Mouse (Mus musculus): Measurements from ENCODE around the gene Asb15.
A peak's percentile ranks its signal among the peaks of the same experiment; 100 is the strongest.

Asb15 gene

DNA sequence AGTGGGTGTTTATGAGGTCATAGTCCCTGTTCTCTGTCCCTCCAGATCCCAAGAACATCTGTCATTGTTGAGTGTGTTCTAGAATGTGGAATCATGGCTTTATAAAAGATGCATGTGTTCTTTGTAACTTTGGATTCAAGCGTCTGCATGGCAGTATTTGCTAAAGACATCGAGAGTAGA is at the start of gene Asb15:
Gene Asb15 (plus strand): TSS at position 81 of the 180 bp plus-strand sequence.
- no peak for DNase-seq (ENCODE audit: low read depth, low spot score)

DNA sequence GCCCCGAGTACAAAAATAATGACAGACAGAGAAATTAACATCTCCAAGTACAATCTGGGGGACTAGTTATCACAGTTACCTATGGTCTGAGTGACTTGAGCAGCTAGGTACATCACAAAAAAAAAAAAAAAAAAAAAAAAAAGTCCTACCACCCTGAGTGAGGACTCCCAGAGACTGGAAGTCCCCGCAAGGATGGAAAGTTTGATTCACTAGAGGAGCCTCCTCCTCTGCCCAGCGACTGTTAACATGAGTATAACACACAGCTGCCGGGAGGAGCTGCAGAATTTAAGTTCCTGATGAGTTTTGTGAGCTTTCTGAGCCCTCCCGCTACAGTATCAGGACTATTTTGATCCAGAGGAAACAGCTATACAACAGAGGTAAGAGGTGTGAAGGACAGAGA is 41.4 kb upstream of the Asb15 start:
- DNase-seq (ENCODE audit: low read depth, low spot score), result no peak

DNA sequence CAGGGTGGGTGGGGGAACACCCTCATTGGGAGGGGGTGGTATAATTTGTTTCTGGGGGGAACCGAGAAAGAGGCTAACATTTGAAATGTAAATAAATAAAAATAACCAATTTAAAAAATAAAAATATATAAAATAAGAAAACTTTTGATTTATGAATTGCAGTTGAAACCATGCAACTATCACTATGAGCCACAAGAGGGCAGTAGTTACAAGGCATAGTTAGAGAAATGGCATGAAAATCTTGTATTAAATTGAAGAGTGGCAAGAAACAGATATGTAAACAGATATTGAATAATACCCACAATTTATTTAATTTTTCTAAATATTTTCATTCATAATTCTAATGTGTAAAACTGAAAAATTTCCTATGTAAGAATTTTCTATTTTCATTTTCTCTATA is 37.6 kb upstream of the Asb15 start:
- DNase-seq (ENCODE audit: low read depth, low spot score), result no peak

DNA sequence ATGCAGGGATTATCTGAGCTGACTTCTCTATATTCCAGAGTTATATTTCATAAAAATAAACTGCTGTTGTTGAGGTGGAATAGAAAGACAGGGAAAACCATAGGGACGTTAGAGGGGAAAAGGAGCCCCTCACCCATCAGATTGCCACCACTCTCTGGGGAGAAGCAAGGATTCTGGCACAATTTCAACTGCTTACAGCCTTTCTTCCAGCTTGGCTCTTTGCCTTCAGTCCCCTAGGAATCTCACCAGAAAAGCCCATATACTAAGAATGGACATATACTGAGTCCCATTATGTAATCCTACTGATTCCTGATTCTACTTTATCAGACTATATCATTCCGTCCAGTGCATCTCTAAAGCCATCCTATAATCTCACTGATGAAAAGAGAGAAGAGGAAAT is 23.8 kb upstream of the Asb15 start:
- DNase-seq (ENCODE audit: low read depth, low spot score), result no peak

DNA sequence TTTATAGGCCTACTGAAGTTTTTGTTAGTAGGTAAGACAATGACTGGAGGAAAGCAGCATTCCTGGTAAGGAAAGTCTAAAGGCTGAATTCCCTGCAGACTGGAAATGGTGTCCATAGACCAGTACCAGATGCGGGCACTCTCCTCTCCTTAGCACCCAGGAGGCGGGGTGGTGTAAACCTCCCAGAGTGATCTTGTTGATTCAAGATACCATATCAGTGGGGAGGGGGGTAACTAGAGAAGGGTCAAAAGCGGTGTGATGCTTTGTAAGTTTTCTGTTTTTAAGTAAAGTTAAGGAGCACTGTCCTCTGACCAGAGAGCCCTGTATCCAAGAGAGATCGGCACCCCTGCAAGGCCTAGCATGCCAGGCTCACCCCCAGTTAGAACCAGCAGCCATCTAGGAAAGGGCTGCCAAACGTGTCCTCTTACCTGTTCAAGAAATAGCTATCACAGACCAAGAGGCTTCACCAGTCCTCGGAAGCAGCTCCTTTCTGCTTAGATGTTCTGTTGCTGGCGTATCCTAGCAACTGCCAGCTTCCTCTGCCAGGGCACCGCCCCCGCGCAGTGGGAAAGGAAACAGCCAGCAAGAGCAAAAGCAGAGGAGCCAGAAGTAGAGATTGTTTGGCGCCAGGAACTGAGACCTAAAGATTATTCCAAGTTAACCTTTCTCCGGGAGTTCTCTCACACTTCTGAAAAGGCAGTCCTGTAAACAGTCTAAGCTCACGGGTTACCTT is 13.2 kb upstream of the Asb15 start, which contains the start of gene Iqub:
Gene Iqub (minus strand): TSS at position 516 of the 733 bp plus-strand sequence.
- peak; percentile 41 for DNase-seq (ENCODE audit: low read depth, low spot score)

DNA sequence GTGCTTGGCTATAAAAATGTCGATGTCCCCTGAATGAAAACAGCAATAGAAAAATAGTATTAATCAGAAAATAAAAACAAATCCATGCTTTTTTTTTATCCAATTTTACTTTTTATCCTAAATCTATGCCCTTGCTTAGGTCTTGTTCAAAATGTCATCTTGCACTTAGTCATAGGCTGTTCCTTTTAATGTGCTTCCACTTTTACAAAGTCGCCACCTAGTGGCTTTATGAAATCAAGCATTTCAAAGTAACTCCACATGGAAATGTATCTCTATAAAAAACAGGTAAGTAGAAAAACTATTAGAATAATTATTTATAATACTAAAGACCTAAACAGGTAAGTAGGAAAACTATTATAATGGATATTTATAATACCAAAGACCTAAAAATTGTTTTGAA is 11.7 kb upstream of the Asb15 start:
- DNase-seq (ENCODE audit: low read depth, low spot score), result peak; percentile 33

DNA sequence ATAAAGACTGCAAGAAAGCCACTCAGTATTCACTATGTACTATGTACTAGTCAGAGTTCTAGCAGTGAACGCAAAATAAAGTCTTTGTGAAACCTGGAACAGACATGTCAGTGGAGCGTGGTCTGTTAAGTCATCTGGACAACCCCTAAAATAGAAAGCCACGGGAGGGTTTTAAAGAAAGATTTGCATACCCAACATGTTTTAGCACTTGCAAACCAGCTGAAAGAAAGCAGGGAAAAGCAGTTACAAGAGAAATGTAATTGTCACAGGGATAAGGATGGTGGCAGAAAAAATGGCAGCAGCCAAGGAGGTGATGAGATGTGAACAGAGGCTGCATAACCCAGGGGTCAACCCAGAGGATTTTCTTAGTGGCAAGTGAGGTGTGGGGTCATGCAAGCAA is 2.2 kb upstream of the Asb15 start:
- DNase-seq (ENCODE audit: low read depth, low spot score), result no peak

DNA sequence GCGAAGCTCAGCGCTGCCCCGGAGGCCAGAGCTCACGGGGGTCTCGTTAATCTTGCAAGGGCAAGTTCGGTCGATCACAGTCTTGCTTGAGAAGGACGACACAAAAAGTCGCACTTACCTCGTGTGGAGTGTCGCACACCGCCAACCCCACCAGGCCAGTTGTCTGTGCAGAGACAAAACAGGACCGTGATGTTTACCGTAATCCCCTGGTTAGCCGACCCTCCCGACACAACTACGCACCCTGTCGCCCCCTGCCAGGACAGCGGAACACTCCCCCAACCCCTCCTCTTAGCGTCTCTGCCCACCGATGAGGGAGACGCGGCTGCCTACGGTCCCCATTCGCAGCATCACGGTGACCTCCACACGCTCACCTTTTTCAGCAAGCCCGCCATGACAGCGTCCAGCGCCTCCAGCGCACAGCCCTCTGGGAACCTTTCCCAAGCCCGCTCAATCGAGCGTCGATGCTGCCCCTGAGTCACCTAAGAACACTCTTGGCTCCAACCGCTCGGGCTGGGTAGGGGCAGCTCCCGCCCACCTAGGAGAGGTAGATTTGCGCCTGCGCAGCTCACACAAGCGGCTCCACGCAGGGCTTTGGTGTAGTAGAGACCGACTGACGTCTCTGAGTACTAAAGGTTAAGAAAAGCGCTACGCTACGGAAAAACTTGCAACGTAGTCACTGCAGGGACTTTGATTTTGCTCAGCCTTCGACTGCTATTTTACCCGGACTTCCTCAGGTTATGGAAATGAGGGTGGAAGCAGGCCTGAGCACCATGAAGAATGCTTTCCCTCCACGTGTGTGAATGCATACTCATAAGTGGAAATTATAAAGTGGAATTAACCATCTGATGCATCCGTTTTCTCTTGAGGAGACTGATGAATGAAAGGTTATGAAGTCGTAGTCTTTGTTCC is 535 bp upstream of the Asb15 start, which contains the start of gene Ndufa5:
Gene Ndufa5 (minus strand): TSS at position 859 of the 909 bp plus-strand sequence.
- DNase-seq (ENCODE audit: low read depth, low spot score), result peak; percentile 99

DNA sequence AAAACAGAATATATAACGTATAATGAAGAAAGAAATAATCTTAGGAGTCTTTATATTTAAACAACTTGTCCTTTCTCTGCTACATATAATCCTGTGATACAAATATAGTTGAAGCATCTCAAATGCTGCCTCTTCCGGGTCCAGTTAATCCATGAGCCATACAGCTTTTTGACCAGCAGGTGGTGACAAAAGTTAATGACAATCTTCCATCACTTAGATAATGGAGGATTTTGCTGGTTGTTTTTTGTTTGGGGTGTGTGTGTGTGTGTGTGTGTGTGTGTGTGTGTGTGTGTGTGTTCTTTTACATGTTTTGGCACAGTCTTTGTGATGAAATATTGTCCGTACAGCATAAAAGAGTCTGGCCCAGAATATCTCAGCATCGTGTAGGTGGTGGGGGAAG is 2.2 kb downstream of the Asb15 start:
- DNase-seq (ENCODE audit: low read depth, low spot score), result peak; percentile 64

DNA sequence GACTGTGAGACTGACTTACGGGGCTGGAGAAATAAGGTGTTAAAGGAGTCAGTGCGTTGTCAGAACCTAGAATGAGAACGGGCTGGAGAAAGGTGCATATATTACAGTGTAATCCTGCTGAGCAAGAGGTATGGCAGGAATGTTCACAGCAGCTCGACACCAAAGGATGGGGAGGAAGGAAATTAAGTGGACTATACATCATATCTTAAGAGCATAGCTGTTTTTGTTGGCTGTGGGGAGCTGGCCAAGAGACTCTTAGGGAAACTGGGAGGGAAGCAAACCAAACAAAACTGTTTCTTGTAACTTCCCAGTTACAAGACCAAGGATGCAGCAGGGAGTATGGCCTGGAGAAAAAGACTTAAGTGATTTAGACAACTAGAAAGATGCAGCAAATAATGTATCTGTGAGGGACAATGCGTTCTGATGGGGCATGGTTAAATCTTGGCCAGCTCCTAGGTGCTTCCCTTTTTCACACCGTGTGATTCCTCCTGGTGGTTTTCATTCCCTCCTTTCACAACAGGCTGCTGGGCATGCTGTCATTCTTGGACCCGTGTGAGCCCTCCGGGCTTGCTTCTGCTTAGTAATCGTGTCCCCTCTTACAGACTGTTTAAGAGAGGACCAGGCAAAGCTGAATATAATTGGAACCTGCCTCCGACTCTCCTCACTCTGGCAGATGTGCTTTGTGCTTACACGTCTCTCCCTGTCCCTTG is 2.9 kb downstream of the Asb15 start:
- DNase-seq (ENCODE audit: low read depth, low spot score), result no peak

DNA sequence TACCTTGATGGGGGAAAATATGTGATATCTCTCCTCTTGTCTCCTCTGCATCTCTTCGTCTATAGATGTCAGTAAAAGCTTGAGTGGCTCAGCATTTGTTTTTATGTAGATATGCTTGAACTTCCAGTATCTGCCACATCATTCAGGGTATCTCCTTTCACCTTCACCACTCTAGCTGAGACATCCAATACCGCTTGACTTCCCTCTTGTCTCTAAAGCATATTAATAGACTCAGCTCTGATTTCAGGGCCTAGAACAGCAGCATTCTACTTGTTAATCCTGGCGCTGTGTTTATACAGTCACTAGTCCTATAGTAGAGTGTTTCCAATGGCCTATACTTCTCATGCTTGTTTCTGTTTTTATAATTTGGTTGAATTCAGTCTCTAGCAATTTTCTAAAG is 4.9 kb downstream of the Asb15 start:
- DNase-seq (ENCODE audit: low read depth, low spot score), result no peak

DNA sequence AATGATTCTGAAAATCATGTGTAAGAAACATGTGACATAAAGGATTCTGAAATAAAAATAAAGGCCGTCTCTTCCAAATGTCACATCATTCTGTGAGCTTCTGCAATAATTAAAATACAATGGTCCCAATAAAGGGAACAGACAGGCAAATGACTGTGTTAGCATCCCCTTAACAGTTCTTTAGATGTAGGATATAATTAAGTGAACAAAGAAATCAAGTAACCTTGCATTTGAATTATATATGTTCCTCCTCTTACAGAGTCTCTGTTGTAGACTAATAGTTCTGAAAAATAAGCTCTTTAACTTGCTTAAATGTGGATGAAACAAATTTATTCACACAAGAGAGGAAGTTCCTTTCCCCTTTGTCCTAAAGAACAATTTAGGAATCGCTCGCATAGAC is 10.5 kb downstream of the Asb15 start:
- no peak for DNase-seq (ENCODE audit: low read depth, low spot score)

DNA sequence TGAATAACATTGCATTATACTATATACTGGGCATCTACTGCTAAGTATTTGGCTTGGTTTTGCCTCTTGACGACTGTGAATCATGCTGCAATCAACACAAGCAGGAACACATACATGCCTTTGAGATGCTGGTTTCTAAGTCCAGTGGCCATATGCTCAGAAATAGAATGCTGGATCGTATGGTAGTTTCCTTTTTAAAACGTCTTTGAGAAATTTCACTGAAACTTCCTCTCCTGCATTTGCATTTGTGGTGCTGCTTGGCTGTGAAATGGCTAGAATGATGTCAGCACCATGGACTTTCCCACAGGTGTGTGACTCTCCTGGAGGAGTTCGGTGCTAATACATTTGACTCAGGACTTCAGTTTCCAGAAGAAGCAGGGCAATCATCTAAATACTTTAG is 12.2 kb downstream of the Asb15 start:
- no peak for DNase-seq (ENCODE audit: low read depth, low spot score)

DNA sequence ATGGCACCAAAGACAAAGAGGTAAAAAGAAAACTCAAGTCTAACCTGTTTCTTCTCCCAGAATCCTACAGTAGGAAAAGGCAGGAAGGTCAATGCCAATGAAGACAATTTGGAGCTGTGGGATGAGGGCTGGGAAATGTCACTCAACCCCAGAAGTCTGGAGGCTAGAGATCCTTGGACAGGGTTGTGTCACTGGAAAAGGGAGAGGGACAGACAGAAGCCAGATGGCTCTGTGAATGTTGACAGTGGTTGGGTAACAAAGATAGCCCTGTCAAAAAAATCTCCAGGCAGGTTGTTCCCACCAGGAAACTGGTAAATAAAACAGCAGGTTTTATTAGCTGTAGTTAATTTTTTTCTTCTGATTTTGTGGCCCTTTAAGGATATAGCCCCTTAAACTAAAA is 14.4 kb downstream of the Asb15 start:
- no peak for DNase-seq (ENCODE audit: low read depth, low spot score)

DNA sequence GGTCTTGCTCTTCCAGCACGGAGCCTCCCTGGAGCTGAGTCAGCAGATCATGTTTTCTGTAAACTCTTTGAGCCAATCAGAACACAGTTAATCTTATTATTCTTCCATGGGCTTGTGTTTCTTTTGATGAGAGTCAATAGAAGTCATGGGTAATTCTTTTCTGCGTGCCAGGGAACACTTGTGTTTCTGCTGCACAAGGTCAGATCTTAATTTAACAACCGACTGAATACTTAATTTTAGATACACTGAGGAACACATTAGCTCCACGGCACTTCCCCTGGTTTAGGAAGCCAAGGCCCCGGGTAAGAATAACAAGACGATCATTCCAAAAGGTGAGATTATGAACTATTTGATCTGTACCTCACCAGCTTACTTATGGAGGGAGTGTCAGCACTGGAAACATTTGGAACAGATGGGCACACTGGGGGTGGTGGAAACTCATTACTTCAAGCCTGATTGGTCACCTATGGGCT is 15.2 kb downstream of the Asb15 start:
- no peak for DNase-seq (ENCODE audit: low read depth, low spot score)

DNA sequence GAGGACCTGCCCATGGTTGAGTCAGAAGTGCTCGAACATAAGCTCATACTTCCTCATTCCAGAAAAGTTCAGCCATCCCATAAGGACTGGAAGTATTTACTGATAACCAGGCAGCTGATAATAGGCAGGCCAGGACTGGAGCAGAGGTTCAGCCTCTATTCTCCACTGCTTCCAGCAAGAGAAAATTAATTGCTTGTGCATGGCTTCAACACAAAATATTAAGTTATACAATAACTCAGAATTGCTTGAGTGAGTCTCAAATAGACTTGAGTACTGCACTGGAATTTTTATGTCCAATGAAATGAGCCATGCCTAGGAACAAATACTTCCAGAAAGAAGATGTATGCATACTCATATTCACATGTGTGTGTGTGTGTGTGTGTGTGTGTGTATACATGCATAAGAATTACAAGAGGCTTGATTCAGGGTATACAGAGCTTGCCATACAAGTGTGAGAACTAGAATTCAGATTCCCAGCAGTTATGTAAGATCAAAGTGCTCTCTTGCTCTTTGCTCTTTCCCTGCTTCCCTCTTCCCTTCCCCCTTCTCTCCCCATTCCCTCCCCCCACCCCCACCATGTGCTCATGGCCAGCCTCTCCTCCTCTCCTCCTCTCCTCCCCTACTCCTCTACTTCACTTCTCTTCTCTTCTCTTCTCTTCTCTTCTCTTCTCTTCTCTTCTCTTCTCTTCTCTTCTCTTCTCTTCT is 18.9 kb downstream of the Asb15 start:
- DNase-seq (ENCODE audit: low read depth, low spot score), result no peak

DNA sequence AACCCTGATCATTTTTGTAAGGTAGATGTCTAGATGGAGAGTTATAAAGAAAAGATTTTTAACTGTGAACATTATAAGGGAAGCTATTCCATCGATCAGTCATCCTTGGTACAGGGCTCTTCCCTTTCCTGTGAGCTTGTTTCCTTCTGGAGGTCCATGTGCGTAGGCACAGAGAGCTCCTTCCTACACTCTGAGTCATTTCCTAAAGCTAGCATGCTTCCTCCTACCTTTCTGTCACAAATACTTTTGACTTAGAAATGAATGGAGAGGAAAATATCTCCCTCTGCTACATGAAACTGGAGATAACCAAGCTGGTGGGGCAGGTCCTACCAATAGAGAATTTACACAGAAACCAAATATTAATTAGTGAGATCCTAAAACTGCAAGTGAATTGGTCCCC is 21.9 kb downstream of the Asb15 start:
- DNase-seq (ENCODE audit: low read depth, low spot score), result no peak

DNA sequence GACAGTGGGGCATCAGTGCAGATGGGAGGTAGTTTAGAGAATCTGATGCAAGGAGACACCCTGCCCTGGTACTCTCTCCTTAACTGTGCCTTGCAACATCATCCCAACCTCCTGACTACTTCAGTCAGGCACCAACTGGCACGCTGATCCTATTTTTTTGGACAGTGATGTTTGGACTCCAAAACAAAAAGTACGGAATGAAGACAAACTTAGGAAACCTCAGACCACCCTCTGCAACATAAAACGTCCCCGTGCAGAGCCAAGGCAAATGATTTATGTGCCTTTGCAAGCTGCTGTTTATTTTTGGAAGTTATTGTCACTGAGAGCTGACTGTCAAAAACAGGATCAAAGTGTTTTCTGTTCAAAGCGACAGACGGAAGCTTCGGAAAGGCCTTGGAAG is 24.1 kb downstream of the Asb15 start:
- DNase-seq (ENCODE audit: low read depth, low spot score), result no peak

DNA sequence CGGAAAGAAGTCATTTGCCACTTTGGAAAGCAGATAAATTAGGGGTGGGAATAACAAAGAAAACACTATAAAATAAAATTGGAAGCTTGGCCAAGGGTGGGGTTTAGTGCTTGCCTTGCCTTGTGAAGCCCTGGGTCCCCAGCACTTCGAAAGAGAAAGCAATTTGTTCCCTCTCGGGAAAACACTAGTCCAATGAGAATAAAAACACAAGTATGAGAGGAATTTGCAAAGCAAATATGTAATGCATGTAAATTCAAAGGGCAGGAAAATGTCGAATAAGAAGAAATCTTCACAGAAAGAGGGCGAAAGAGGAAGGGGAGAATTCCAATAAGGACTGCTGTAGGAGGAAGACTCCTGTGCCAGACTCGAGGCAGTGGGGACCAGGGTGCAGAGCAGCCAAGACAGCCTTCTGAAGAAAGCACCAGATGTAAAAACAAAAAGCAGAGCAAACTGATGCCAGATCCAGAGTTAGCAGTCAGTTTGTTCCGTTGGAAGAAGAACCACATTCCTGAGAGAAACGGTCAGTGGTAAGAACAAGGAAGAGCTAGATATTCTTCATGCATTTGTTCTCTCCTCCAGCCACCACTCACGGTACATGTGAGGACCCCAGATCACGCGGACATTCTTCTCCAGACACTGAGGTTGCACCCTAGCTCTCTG is 26.6 kb downstream of the Asb15 start:
- no peak for DNase-seq (ENCODE audit: low read depth, low spot score)

DNA sequence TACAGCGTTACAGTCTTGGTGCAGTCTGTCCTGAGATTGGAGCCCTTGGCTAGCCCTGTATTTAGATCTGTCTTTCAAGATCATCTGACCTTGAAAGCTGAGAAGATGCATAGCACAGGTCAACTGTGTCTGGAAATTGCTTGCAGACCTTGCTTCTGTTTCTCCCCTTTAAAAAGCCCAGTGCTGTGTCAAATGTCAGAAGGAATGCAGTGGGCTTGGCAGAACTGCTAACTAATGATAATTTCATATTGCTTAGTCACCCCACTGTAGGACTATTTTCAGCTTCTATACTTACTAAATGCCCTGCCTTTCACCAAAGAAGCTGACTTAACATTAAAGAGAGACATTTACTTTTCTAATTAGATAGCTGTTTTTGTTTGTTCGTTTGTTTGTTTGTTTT is 27.5 kb downstream of the Asb15 start:
- no peak for DNase-seq (ENCODE audit: low read depth, low spot score)

DNA sequence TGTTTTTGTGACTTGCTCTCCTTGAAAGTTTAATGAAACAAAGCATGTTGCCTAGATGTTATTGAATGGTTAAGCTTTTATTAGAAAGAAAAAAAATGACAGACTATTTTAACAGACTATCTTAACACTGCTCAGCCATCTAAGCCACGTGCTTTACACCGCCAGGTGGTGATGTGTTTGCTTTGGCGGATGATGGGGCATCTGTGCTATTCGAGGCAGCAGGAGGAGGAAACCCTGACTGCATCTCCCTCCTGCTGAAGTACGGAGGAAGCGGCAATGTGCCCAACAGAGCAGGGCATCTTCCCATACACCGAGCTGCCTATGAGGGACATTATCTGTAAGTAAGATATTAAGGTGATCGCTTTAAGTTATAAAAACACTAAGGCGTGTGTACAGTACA is 36.1 kb downstream of the Asb15 start:
- DNase-seq (ENCODE audit: low read depth, low spot score), result no peak
